Comparison of ENCODE assay signal across 18 mouse cellular contexts in the genomic region with DNA sequence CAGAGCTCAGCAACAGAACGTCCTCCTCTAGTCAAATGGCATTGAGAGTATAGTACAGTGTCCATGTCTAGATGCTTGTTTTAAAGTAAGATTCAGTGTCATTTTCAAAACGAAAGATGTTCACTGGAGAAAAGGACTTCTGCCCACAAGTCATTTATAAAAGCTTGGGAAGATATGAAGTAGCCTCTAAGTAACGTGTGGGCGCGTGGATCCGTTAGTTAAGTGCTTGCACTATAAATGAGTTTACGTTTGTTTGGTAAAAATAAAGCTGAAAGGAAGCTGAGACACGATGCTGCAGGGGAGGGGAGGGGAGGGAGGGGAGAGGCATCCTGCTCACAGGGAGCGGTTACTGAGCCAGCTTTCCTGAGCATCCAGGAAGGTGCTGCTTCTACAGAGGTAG.
DNase-seq lines count a peak whose midpoint lies in the region; ATAC-seq and TF ChIP-seq lines count a peak whose summit lies in the region.
"Had no signal": no experiment of that assay in that cellular context is flagged by ENCODE, and none has a peak within 500 bp of the region (broad histone marks: within the 10 kb centered on the region; RNA-seq: fewer than 3 reads in every experiment).

No protein-coding gene starts in this region.

- no peak for ATAC-seq in embryonic facial prominence, embryonic 12.5 days (ENCODE audit: insufficient number of reproducible peaks, insufficient read depth, low FRiP score, low TSS enrichment)
- ATAC-seq in hindbrain, embryonic 14.5 days (ENCODE audit: low FRiP score), result no peak
- ATAC-seq in hindbrain, postnatal 0 days, result no peak
- ATAC-seq in midbrain, embryonic 13.5 days, result no peak

- 75% methylated on average over 9 of the region's 9 CpGs for WGBS in embryonic facial prominence, embryonic 12.5 days
- WGBS in embryonic facial prominence, embryonic 10.5 days, result 83% methylated on average over 9 of the region's 9 CpGs
- 72% methylated on average over 9 of the region's 9 CpGs for WGBS in hindbrain, embryonic 14.5 days
- WGBS in hindbrain, postnatal 0 days, result 71% methylated on average over 9 of the region's 9 CpGs
- 80% methylated on average over 9 of the region's 9 CpGs for WGBS in midbrain, embryonic 13.5 days
- WGBS in midbrain, embryonic 10.5 days, result 81% methylated on average over 9 of the region's 9 CpGs
- 78% methylated on average over 9 of the region's 9 CpGs for WGBS in macrophage (ENCODE audit: missing documents)

- H3K79me2 ChIP-seq in macrophage (ENCODE audit: inconsistent target), result peaks cover 34% of the 10 kb centered on the region; the same call in 1 of the 2 replicates

- H3K27me3 ChIP-seq in embryonic facial prominence, embryonic 12.5 days, result no peaks in the 10 kb centered on the region
- H3K27me3 ChIP-seq in embryonic facial prominence, embryonic 10.5 days (replicated peaks; ENCODE audit: low read depth, poor library complexity, severe bottlenecking), result no peaks in the 10 kb centered on the region
- no peaks in the 10 kb centered on the region for H3K27me3 ChIP-seq in hindbrain, embryonic 14.5 days (ENCODE audit: control insufficient read depth, insufficient read depth, low read length)
- H3K27me3 ChIP-seq in hindbrain, postnatal 0 days (ENCODE audit: insufficient read depth, low read length), result no peaks in the 10 kb centered on the region
- H3K27me3 ChIP-seq in midbrain, embryonic 13.5 days, result no peaks in the 10 kb centered on the region
- H3K27me3 ChIP-seq in midbrain, embryonic 10.5 days (ENCODE audit: low read depth, poor library complexity, severe bottlenecking), result no peaks in the 10 kb centered on the region
- H3K27me3 ChIP-seq: limb, embryonic 12.5 days had no signal

- H3K27ac ChIP-seq in embryonic facial prominence, embryonic 12.5 days, result peak overlapping the region; percentile 46; the same call in 1 of the 2 replicates
- H3K27ac ChIP-seq in embryonic facial prominence, embryonic 10.5 days (replicated peaks), result no peak overlapping the region
- peak overlapping the region; percentile 43; the same call in 1 of the 2 replicates for H3K27ac ChIP-seq in hindbrain, embryonic 14.5 days
- no peak overlapping the region for H3K27ac ChIP-seq in hindbrain, postnatal 0 days
- H3K27ac ChIP-seq in midbrain, embryonic 13.5 days, result peak overlapping the region; percentile 41; the same call in 1 of the 2 replicates
- no peak overlapping the region for H3K27ac ChIP-seq in midbrain, embryonic 10.5 days (replicated peaks)
- H3K27ac ChIP-seq in macrophage, result 0 out of 2 replicates have a peak overlapping the region, but pooled peaks have one; percentile 13
- H3K27ac ChIP-seq: limb, embryonic 12.5 days; liver, embryonic 14.5 days had no signal

- H3K4me1 ChIP-seq in embryonic facial prominence, embryonic 12.5 days, result peaks cover 18% of the 10 kb centered on the region
- H3K4me1 ChIP-seq in embryonic facial prominence, embryonic 10.5 days, result peaks cover 12% of the 10 kb centered on the region; the same call in 1 of the 2 replicates
- peaks cover 29% of the 10 kb centered on the region for H3K4me1 ChIP-seq in hindbrain, embryonic 14.5 days (replicated peaks; ENCODE audit: control insufficient read depth, insufficient read depth, low read length)
- peaks cover 26% of the 10 kb centered on the region for H3K4me1 ChIP-seq in hindbrain, postnatal 0 days (ENCODE audit: insufficient read depth, low read length)
- H3K4me1 ChIP-seq in midbrain, embryonic 13.5 days (replicated peaks), result peaks cover 41% of the 10 kb centered on the region
- H3K4me1 ChIP-seq in midbrain, embryonic 10.5 days, result peaks cover 15% of the 10 kb centered on the region; the same call in 1 of the 2 replicates

- DNase-seq in embryonic facial prominence, embryonic 10.5 days (ENCODE audit: low spot score), result no peak
- DNase-seq in hindbrain, embryonic 14.5 days (ENCODE audit: low spot score), result no peak
- DNase-seq in hindbrain, postnatal 0 days (ENCODE audit: low spot score), result no peak
- no peak for DNase-seq in midbrain, embryonic 10.5 days (ENCODE audit: low spot score)
- no peak for DNase-seq in adrenal gland, postnatal 25 days
- DNase-seq: adrenal gland, postnatal 36 days; heart, adult 18-20 months; heart, postnatal 10 days; kidney, postnatal 14 days; lung, postnatal 14 days; midbrain, embryonic 14.5 days; thymus, postnatal 4 days had no signal

- H3K4me3 ChIP-seq in embryonic facial prominence, embryonic 12.5 days, result no peak overlapping the region
- no peak overlapping the region for H3K4me3 ChIP-seq in embryonic facial prominence, embryonic 10.5 days
- H3K4me3 ChIP-seq in hindbrain, embryonic 14.5 days (replicated peaks; ENCODE audit: low read length), result no peak overlapping the region
- H3K4me3 ChIP-seq in hindbrain, postnatal 0 days (ENCODE audit: low read length), result no peak overlapping the region
- no peak overlapping the region for H3K4me3 ChIP-seq in midbrain, embryonic 13.5 days (replicated peaks)
- no peak overlapping the region for H3K4me3 ChIP-seq in midbrain, embryonic 10.5 days
- no peak overlapping the region for H3K4me3 ChIP-seq in macrophage (ENCODE audit: inconsistent target)
- H3K4me3 ChIP-seq: erythroblast, embryonic 14.5 days; limb, embryonic 12.5 days had no signal

- no peak for TF ChIP-seq CTCF in hindbrain, postnatal 0 days (IDR thresholded peaks at IDR 0.05; ENCODE audit: low read depth)

- H3K9ac ChIP-seq in embryonic facial prominence, embryonic 12.5 days, result no peak overlapping the region
- H3K9ac ChIP-seq in hindbrain, embryonic 14.5 days, result no peak overlapping the region
- H3K9ac ChIP-seq in hindbrain, postnatal 0 days (replicated peaks; ENCODE audit: low read length), result no peak overlapping the region
- no peak overlapping the region for H3K9ac ChIP-seq in midbrain, embryonic 13.5 days (replicated peaks)
- H3K9ac ChIP-seq: limb, embryonic 12.5 days; liver, embryonic 14.5 days had no signal

- peaks cover 23% of the 10 kb centered on the region for H3K36me3 ChIP-seq in embryonic facial prominence, embryonic 12.5 days
- H3K36me3 ChIP-seq in embryonic facial prominence, embryonic 10.5 days (replicated peaks), result peaks cover 46% of the 10 kb centered on the region
- peaks cover 13% of the 10 kb centered on the region for H3K36me3 ChIP-seq in hindbrain, embryonic 14.5 days (replicated peaks; ENCODE audit: control insufficient read depth, insufficient read depth)
- H3K36me3 ChIP-seq in hindbrain, postnatal 0 days (ENCODE audit: insufficient read depth, low read length), result 0 out of 2 replicates have a peak, but pooled peaks cover 9% of the 10 kb centered on the region
- H3K36me3 ChIP-seq in midbrain, embryonic 13.5 days, result peaks cover 17% of the 10 kb centered on the region
- H3K36me3 ChIP-seq in midbrain, embryonic 10.5 days, result peaks cover 36% of the 10 kb centered on the region
- peaks cover 10% of the 10 kb centered on the region; the same call in 1 of the 2 replicates for H3K36me3 ChIP-seq in macrophage (ENCODE audit: inconsistent target)

- no peaks in the 10 kb centered on the region for H3K9me3 ChIP-seq in embryonic facial prominence, embryonic 12.5 days
- H3K9me3 ChIP-seq in embryonic facial prominence, embryonic 10.5 days, result no peaks in the 10 kb centered on the region
- H3K9me3 ChIP-seq in hindbrain, embryonic 14.5 days (ENCODE audit: control insufficient read depth, low read length), result no peaks in the 10 kb centered on the region
- no peaks in the 10 kb centered on the region for H3K9me3 ChIP-seq in hindbrain, postnatal 0 days (ENCODE audit: low read length)
- H3K9me3 ChIP-seq in midbrain, embryonic 13.5 days, result no peaks in the 10 kb centered on the region
- H3K9me3 ChIP-seq in midbrain, embryonic 10.5 days (replicated peaks), result no peaks in the 10 kb centered on the region
- H3K9me3 ChIP-seq: limb, embryonic 12.5 days had no signal

- H3K4me2 ChIP-seq in embryonic facial prominence, embryonic 12.5 days (replicated peaks), result no peak overlapping the region
- H3K4me2 ChIP-seq in hindbrain, embryonic 14.5 days (replicated peaks), result no peak overlapping the region
- H3K4me2 ChIP-seq in hindbrain, postnatal 0 days (ENCODE audit: low read depth, low read length), result no peak overlapping the region
- H3K4me2 ChIP-seq in midbrain, embryonic 13.5 days (replicated peaks), result no peak overlapping the region
- H3K4me2 ChIP-seq: limb, embryonic 12.5 days had no signal

Comparison
In these comparisons a context has a peak if more than half of its experiments do, and no peak if none do; other contexts are left out.
1. H3K27ac ChIP-seq: peak in embryonic facial prominence, embryonic 12.5 days (single experiment), hindbrain, embryonic 14.5 days (single experiment), midbrain, embryonic 13.5 days (single experiment) and macrophage (single experiment); none in embryonic facial prominence, embryonic 10.5 days (single experiment), hindbrain, postnatal 0 days (single experiment) and midbrain, embryonic 10.5 days (single experiment).